In genomic region chr5:144898448-144899052, GRCm38 (mm10) we compare ENCODE assay signal across 10 mouse cellular contexts.
DNase-seq lines count a peak whose midpoint lies in the region; ATAC-seq and TF ChIP-seq lines count a peak whose summit lies in the region.
"Had no signal": no experiment of that assay in that cellular context is flagged by ENCODE, and none has a peak within 500 bp of the region (broad histone marks: within the 10 kb centered on the region; RNA-seq: fewer than 3 reads in every experiment).

No protein-coding gene starts in this region.

- ATAC-seq in heart, embryonic 15.5 days (replicated peaks; ENCODE audit: insufficient number of reproducible peaks, insufficient read depth, low FRiP score, low read depth), result peak; percentile 71
- ATAC-seq in intestine, postnatal 0 days, result no peak

- 10% methylated on average over 7 of the region's 7 CpGs for WGBS in heart, embryonic 15.5 days
- 40% methylated on average over 7 of the region's 7 CpGs for WGBS in intestine, postnatal 0 days

- no peaks in the 10 kb centered on the region for H3K9me3 ChIP-seq in heart, embryonic 15.5 days (replicated peaks)
- no peaks in the 10 kb centered on the region for H3K9me3 ChIP-seq in intestine, postnatal 0 days (ENCODE audit: control insufficient read depth)
- H3K9me3 ChIP-seq: neural tube, embryonic 13.5 days had no signal

- H3K4me2 ChIP-seq in heart, embryonic 15.5 days, result peak overlapping the region; percentile 11; the same call in 1 of the 2 replicates
- no peak overlapping the region for H3K4me2 ChIP-seq in intestine, postnatal 0 days (replicated peaks; ENCODE audit: low read depth)
- H3K4me2 ChIP-seq: neural tube, embryonic 13.5 days had no signal

- H3K4me1 ChIP-seq in heart, embryonic 15.5 days (replicated peaks), result peaks cover 22% of the 10 kb centered on the region
- no peaks in the 10 kb centered on the region for H3K4me1 ChIP-seq in intestine, postnatal 0 days (replicated peaks; ENCODE audit: control insufficient read depth, insufficient read depth, low read length)

- no peak overlapping the region for H3K4me3 ChIP-seq in heart, embryonic 15.5 days
- no peak overlapping the region for H3K4me3 ChIP-seq in intestine, postnatal 0 days (ENCODE audit: low read depth, low read length)
- H3K4me3 ChIP-seq: neural tube, embryonic 13.5 days had no signal

- peaks cover 24% of the 10 kb centered on the region; the same call in 1 of the 2 replicates for H3K36me3 ChIP-seq in heart, embryonic 15.5 days
- peaks cover 48% of the 10 kb centered on the region for H3K36me3 ChIP-seq in intestine, postnatal 0 days (ENCODE audit: control insufficient read depth, insufficient read depth)

- H3K27ac ChIP-seq in heart, embryonic 15.5 days, result peak overlapping the region; percentile 71
- H3K27ac ChIP-seq in intestine, postnatal 0 days (ENCODE audit: low read depth, low read length), result no peak overlapping the region
- H3K27ac ChIP-seq: neural tube, embryonic 13.5 days had no signal

- H3K9ac ChIP-seq in heart, embryonic 15.5 days, result no peak overlapping the region
- H3K9ac ChIP-seq in intestine, postnatal 0 days (ENCODE audit: low read depth, low read length), result no peak overlapping the region
- H3K9ac ChIP-seq: neural tube, embryonic 13.5 days had no signal

- TF ChIP-seq CTCF in intestine, postnatal 0 days (IDR thresholded peaks at IDR 0.05; ENCODE audit: low read depth), result no peak

- no peaks in the 10 kb centered on the region for H3K27me3 ChIP-seq in heart, embryonic 15.5 days
- H3K27me3 ChIP-seq in intestine, postnatal 0 days (replicated peaks; ENCODE audit: control insufficient read depth, insufficient read depth, low read length), result no peaks in the 10 kb centered on the region
- H3K27me3 ChIP-seq: neural tube, embryonic 13.5 days had no signal

- peak; percentile 28 for DNase-seq in adrenal gland, postnatal 14 days
- no peak for DNase-seq in adrenal gland, postnatal 10 days
- peak; percentile 65 for DNase-seq in urinary bladder, postnatal 14 days (ENCODE audit: low spot score)
- DNase-seq in urinary bladder, adult 2 months (ENCODE audit: low spot score), result no peak
- DNase-seq in right cerebral cortex, postnatal 36 days (ENCODE audit: low spot score in 2 of 2), result no peak
- DNase-seq in right cerebral cortex, adult 2 months (ENCODE audit: low spot score in 2 of 2), result no peak
- DNase-seq: kidney, postnatal 14 days had no signal

Comparison
In these comparisons a context has a peak if more than half of its experiments do, and no peak if none do; other contexts are left out.
1. DNase-seq: peak in adrenal gland, postnatal 14 days (single experiment) and urinary bladder, postnatal 14 days (single experiment); none in adrenal gland, postnatal 10 days (single experiment), urinary bladder, adult 2 months (single experiment), right cerebral cortex, postnatal 36 days (0 of 2) and right cerebral cortex, adult 2 months (0 of 2).